Mouse (Mus musculus) B cell, adult 2 months (primary cell): ENCODE data around the gene Hectd1.

ENCODE experiments used
- DNase-seq, 2 experiments: peaks; one replicate each; pipeline ENCODE4 v3.0.0; 2022

Gene Hectd1

DNA sequence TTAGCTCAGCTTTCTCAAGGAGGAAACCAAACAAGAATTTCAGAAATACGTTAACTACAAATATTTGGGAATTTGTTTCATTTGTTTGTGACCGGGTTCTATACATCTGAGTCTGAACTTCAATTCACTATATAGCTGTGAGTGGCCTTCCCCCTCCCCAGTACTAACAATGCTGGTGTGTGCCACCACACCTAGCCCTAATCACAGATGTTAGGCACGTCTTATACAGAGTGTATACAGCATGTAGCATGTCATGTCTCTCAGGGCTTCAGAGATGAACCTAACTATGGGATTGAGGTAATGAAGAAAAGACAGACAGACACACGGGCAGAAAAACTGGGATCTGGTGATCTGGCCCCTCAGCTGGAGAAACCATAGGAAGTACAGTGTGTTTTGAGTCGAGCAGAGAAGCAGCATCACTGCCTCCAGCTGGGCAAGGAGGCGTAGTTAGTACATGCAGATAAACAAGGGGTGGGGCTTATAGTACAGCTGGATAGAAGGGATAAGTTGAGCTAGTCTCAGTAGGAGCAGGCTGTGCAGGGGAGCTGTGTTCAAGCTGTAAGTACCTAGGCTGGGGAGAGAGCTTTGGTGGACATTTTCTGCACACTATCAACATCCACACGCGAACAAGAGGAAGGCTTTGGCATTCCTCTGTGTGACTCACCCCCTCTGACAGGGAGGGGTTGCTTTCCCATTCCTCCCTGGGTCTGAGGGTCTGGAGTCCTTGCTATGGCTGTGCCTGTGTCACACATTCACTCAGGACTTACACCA is 129.5 kb downstream of the Hectd1 start:
- DNase-seq = no peak

DNA sequence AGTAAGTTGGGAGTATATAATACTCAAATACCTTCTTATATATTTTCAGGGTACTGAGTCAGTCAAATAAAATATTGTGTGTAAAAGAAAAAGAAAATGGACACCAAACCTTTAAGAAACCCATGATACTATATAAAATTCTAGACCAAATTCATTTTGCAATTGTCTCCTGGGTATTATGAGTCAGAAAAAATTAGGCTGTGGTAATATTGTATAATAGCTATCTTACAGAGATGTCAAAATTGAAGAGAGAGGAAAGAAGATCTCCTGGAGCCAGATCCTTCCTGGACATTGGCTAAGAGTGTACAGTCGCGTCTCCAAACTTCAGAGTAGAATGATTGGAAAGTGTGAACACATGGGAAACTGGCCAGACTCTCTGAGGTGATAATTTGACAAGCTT is 133.2 kb downstream of the Hectd1 start:
- DNase-seq = no peak

DNA sequence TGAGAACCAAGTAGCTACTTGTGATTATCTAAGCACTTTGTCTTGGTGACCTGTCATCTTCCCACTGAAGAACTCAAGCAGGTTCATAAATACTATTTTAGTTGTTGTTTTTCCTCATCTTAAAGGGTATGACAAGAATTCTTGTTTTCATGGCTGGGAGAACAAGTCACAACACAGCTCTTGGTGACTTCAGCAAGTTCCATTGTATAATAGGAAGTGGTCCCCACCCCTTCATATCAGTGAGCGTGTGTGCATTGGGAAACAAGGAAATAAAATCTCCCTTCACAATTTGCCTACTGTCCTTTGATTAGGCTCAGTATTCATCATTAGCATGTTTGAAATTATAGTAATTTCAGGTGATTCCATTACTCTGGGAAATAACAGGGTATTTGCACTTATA is 134.4 kb downstream of the Hectd1 start:
- DNase-seq = no peak

DNA sequence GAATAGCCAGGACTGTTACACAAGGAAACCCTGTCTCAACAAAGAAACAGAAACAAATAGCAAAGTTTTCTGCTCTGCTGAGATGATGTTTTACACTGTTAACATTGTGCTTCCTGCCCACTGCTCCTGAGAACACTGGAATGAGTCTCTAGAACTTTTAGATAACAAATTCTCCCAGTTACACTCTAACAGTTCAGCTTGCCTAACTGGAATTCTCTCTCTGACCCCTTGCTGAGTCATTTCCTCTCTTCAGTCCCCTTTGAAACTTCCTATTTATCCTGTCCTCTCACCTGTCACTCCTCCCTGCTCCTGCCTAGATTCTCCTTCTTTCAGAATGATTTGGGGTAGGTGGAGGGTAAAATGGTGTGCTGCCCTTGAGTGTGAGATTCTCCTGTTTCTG is 135.2 kb downstream of the Hectd1 start:
- no peak for DNase-seq
